Mouse (Mus musculus): Measurements from ENCODE around the gene Hes1.

The Hes1 gene

DNA sequence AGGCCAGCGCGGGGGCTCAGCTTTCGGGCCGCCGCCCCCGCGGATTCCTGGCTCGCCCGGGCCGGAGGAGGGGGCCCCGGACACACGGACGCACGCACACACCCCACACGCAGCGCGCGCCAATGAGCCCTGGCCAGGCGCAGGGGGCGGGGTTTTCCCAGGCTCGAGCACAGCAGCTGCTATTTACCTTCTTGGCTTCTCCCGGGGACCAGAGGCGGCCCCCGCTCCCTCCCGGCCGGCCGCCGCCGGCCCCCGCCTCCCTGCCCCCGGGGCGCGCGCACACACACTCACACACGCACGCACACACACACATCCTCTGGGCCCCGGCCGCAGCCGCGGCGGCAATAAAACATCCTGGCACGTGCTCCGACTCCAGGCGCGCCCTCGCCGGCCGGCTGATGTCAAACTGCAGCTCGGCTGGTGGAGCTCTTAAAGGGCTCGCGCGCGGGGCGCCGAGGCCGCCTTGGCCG, at the start of gene Hes1:
Gene Hes1, plus strand, starts transcription at position 401 of the 470 bp plus-strand sequence.
- in situ Hi-C loops (cut with MboI; ENCODE audit: low pct_unique_long_range_greater_than_20kb in 1 of 2, low sequenced_read_pairs in 2 of 2, unreplicated experiment in 1 of 2) = no loop called here

DNA sequence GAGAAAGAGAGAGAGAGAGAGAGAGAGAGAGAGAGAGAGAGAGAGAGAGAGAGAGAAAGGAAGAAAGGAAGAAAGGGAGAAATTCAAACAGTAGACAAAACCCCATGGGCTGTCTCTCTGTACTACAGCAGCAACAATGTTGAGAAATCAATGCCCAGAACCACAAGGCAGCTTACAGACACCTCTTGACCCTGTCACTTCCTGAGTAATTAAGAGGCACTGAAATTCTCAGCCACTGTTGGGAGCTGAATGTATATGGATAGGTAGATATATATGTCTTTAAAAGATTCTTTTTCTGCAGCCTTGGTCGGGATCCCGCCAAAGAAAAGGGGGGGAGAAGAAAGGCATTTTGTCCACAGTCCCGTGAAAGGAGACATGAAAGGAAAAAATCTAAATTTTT, 48.1 kb upstream of the Hes1 start:
- in situ Hi-C loops (cut with MboI; ENCODE audit: low pct_unique_long_range_greater_than_20kb in 1 of 2, low sequenced_read_pairs in 2 of 2, unreplicated experiment in 1 of 2) = no loop called here

DNA sequence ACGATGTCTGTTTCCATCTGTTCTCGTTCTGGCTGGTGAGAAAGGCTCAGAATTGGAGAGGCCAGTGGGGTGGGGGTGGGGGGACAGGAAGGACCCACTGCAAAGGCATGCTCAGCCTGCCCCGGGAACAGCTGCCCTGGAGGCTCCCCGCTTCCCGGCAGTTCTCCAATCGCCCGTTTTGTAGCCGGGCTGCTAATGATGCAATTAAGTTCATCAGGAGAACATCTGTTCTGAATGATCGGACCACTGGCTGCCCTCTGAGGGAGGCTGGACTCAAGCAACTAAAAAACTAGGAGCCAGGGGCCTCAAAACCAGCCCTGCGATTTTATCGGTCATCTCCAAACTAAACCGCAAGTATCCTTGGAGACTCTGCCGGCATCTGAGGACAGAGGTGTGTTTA, 44.1 kb upstream of the Hes1 start:
- in situ Hi-C loops (cut with MboI; ENCODE audit: low pct_unique_long_range_greater_than_20kb in 1 of 2, low sequenced_read_pairs in 2 of 2, unreplicated experiment in 1 of 2) = no loop called here

DNA sequence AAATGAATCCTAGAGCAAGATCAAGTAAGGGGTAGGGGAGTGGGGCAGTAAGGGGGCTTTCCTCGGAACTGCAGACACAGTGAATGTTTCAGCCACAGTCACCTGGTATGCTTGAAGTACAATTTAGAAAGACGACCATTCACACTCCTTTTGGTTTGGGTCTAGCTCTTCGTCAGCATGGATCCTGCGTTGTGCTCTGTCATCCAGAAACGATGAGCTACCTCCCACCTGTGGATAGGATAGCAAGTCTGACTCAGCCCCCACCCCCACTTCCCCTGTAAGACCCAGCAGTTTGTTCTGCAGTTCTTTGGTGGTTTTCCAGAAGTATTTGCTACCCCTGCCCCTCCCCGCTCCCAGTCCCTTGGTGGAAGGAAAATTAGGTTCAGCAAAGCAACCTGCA, 41.8 kb upstream of the Hes1 start:
- in situ Hi-C loops (cut with MboI; ENCODE audit: low pct_unique_long_range_greater_than_20kb in 1 of 2, low sequenced_read_pairs in 2 of 2, unreplicated experiment in 1 of 2) = no loop called here

DNA sequence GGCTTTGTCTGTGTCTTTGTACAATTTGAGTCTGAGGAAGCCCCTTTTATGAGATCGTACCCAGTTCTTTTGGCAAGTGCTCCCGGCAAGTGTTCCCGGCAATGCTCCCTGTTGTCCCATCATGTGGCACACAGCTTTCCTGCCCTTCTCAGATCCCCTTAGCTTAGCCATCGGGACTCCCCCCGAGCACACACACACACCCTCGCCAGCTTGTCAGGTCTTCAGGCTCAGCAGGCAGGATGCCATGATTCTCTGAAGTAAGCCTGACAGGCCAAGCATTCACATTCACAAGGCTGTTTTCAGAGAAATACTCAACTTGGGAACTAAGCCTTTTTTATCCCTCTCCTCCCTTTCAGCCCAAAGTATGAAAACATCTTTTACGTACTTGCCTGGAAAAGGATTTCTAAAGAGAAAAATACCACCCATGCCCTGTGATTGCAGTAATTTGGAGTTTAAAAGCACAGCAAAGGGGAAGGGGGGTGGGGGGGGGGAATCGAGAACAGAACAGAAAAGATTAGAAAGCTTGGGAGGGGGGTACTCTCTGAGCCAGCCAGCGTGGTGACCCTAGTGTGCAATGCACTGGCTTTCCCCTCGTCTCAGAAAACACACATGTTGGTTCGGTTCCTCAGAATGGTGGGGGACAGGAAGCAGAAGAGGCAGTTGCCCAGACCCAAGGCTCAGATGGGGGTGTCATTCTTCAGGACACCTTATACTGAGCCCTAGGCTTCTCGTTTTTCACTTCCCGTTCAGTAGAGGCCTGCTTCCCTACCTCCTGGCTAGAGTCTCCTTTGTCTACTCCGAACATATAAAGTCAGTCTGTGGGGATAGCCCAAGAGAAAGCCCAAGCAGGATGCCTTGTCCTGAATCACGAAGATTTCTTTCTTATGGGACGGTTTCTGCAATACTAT, 41.0 kb upstream of the Hes1 start:
- in situ Hi-C loops (cut with MboI; ENCODE audit: low pct_unique_long_range_greater_than_20kb in 1 of 2, low sequenced_read_pairs in 2 of 2, unreplicated experiment in 1 of 2) = no loop called here

DNA sequence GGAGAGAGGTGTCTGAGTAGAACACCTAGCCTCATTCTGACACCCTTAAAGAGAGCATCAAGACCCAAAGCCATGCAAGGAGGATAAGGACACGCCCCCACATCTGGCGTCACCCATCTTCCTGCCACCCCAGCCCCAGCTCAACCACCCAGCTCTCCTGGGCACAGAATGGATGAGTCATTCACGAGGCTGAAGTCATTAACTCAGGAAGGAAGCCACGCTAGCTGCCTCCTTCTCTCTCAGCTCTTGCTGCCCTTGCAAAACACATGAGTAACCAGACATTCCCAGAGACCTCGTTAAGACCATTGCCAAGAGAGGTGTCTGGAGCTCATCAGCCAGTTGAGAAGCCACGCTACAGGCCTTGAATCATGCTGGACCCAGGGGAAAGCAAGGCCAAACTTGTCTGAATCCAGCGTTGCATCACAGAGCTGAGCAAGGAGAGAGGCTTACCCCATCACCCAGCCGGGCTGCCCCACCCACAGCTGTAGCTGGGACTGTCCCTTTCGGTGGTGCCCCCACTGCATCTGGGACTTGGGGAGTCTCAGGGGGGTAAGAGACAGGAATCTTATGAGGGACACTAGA, 39.4 kb upstream of the Hes1 start:
- in situ Hi-C loops (cut with MboI; ENCODE audit: low pct_unique_long_range_greater_than_20kb in 1 of 2, low sequenced_read_pairs in 2 of 2, unreplicated experiment in 1 of 2) = no loop called here

DNA sequence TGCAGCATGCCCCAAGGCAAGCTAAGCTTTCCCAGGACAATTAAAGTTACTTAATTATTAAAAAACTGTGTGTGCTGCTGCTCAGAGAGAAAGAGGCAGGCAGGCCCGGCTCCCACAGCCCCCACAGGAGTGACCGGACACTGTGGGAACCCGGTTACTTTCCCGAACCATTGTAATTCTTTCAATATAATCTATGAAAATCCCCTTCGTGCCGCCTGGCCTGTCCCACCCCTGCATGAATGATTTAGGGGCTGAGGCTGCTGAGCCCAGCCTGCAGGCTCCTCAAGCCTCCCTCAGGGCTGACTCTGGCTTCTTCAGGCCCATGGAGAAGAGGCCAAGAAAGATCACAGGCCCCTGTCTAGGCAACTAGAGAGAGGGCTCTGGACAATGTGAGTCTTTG, 36.0 kb upstream of the Hes1 start:
- in situ Hi-C loops (cut with MboI; ENCODE audit: low pct_unique_long_range_greater_than_20kb in 1 of 2, low sequenced_read_pairs in 2 of 2, unreplicated experiment in 1 of 2) = no loop called here

DNA sequence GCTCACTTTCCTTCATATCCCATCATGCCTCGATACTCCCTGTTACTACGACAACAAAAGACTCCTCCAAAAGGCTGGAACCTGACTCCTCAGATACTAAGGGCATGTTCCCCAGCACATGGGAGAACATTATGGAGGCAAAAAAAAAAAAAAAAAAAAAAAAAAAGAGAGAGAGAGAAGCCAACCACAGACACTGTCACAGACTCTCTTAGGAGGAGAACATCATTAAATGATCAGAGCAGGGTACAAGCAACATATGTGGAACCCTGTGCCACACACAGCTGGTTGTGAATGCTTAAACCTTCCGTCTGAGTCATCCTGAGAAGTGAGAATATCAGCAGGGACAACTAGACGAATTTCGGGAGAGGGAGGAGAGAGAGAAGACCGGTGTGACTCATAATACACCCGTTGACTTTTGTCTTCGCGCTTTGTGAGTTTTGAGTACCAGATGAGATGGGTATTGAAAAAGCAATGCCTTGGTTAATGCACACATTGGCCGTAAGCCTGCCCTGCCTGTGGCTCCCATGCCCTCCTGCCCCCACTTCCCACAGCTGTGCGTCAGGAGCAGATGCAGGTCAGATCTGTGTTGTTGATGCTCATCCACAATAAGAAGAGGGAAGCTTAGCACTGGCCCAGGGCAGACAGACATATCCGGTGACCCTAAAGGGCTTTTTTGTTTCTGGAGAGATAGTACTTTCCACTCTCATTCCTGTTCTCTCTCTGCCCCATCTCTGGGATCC, 34.8 kb upstream of the Hes1 start:
- in situ Hi-C loops (cut with MboI; ENCODE audit: low pct_unique_long_range_greater_than_20kb in 1 of 2, low sequenced_read_pairs in 2 of 2, unreplicated experiment in 1 of 2) = no loop called here

DNA sequence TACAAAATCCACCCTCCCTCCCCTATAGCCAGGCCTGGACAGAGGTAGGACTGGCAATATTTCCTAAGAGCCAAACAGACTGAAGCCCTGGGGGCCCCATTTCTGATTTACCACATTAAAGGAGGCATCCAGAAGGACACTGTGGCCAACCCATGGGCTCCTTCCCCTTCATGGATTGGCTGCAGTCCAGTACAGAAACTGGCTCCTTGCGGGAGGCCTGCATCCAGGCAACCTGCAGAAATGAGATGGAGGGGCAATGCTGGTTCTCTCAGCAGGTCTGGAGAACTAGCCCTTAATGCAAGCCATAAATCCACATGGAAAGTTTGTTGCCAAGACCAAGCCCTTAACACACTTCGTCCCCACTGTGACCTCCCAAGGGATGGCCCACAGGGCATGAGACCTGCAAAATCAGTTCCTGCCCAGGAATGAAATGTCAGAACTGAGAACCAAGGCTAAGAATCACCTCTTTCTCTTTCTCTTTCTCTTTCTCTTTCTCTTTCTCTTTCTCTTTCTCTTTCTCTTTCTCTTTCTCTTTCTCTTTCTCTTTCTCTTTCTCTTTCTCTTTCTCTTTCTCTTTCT, 31.8 kb upstream of the Hes1 start:
- in situ Hi-C loops (cut with MboI; ENCODE audit: low pct_unique_long_range_greater_than_20kb in 1 of 2, low sequenced_read_pairs in 2 of 2, unreplicated experiment in 1 of 2) = no loop called here

DNA sequence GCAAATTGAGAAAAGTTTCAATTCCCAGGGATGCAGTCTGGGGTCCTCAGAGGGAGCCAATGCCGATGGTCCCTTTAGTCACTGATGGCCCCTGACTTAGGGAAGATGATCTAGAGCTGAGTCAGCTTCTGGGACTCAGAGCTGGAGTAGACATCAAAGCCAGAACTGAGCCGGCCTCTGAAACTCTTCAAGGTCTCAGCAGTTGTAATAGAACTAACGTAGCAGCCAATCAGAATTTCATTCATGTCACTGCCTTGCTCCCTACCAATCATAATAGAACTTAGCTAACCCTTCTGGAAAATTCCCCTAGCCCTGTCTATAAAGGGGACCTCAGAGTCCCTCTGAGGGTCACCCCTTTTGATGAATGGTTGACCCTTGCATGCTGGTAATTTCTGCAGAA, 30.8 kb upstream of the Hes1 start:
- in situ Hi-C loops (cut with MboI; ENCODE audit: low pct_unique_long_range_greater_than_20kb in 1 of 2, low sequenced_read_pairs in 2 of 2, unreplicated experiment in 1 of 2) = no loop called here

DNA sequence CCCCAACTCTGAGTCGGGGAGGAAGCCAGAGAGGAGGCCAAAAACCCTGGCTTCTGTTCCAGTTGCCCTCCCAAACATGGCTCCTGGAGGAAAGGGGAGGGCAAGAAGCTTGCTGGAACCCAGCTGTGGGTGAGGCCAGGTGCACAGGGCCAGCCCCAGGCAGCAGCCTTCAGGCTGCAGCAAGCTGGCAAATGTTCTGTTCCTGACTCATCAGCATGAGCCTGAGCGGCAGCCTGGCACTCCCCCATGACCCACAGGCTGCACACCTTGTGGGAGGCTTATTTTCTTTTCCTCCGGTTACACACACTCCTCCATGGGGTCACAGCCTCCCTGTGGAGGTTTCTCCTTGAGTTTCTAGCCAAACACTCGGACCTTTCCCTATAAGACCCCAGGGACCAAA, 30.2 kb upstream of the Hes1 start:
- in situ Hi-C loops (cut with MboI; ENCODE audit: low pct_unique_long_range_greater_than_20kb in 1 of 2, low sequenced_read_pairs in 2 of 2, unreplicated experiment in 1 of 2) = no loop called here

DNA sequence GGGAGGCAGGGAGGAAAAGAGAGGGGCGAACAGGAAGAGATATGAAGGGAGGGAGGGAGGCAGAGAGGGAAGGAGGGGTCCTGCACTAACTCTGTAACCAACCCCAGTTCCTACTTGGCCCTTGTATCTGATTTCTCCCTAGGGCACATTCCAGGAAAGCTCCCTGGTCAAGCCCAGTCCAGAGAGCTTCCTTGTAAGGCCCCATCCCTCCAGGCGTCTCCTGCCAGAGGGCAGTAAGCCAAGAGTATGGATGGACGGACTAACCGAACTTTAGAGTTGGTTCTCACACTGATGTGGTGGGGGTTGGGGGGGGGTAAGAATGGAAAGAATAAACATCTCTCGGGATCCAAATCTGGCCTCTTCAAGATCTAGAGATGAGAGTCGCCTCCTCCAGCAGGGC, 29.7 kb upstream of the Hes1 start:
- in situ Hi-C loops (cut with MboI; ENCODE audit: low pct_unique_long_range_greater_than_20kb in 1 of 2, low sequenced_read_pairs in 2 of 2, unreplicated experiment in 1 of 2) = no loop called here

DNA sequence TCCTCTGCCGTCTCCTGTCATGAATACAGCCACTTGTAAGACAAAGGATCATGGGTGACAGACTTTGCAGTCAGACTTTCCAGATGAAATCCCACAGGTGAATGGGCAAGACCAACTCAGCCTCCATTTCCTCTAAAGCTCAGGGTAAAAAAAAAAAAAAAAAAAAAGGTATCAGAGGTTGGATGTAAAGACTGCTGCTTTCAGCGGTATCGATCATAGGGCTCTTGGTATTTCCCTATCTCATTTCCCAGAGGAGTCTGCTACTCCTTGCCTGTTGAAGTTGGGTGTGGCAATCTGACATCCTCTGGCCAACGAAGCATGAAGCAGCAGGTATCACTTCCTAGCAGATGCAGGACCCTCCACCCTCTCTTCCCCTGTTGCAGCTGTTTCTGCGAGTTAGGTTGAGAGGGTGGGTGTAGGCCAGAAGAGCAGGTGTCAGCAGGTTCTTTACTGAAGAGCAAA, 29.2 kb upstream of the Hes1 start:
- in situ Hi-C loops (cut with MboI; ENCODE audit: low pct_unique_long_range_greater_than_20kb in 1 of 2, low sequenced_read_pairs in 2 of 2, unreplicated experiment in 1 of 2) = no loop called here

DNA sequence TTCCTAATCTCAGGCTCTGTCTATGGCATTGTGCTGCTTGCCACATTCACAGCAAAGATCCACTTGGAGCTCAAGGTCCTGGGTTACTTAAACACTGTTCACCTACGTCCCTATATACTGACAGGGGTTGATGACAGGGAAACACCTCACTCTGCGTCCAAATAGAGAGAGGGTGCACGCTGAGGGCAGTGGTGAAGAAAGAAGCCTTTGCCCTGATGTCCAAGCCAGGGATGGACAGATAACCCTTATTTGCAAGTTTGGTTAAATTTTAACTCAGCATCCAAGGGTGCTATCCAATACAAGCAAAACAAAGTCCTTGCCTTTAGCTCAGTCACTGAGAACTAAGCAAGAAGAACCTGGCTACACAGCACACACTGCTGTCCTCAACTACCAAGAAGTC, 28.1 kb upstream of the Hes1 start:
- in situ Hi-C loops (cut with MboI; ENCODE audit: low pct_unique_long_range_greater_than_20kb in 1 of 2, low sequenced_read_pairs in 2 of 2, unreplicated experiment in 1 of 2) = no loop called here

DNA sequence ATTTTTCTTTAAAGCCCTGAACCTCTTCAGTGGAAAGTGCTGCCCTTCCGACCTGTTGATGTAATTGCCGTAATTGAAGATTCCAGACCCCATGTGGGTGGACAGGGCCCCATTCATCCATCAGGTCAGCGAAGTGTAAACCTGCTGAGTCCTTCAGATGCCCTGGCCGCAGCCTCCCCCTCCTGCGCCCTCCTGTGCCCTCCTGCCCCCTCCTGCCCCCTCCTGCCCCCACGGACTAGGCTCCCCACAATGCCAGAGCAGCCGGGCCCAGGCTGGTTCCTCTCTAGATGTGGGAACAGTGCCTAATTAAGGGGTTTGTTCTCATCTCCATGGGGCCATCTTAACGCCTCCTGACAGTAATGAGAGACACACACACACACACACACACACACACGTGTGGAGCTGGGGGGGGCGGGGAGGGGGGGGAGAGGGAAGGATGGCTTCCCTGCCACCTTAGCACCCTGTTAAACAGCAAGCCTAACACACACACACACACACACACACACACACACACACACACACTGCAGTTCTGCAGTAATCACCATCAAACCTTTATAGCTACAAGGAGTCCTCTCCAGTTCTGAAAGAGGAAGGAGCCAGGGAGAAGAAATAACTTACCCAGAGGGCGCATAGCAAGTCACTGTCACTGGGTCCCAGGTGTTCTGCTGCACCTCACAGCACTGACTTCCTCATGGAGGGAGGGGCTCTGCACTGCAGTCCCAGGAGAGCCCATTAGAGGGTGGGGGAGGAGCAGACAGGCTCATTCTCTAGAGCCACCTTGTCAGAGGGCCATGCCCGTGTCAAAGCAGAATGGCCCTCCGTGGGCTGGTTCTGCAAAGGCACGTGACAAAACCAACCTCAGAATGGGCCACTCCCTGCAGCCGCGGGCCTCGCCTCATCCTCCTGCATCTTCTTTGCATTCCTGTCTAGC, 25.3 kb upstream of the Hes1 start:
- in situ Hi-C loops (cut with MboI; ENCODE audit: low pct_unique_long_range_greater_than_20kb in 1 of 2, low sequenced_read_pairs in 2 of 2, unreplicated experiment in 1 of 2) = no loop called here

DNA sequence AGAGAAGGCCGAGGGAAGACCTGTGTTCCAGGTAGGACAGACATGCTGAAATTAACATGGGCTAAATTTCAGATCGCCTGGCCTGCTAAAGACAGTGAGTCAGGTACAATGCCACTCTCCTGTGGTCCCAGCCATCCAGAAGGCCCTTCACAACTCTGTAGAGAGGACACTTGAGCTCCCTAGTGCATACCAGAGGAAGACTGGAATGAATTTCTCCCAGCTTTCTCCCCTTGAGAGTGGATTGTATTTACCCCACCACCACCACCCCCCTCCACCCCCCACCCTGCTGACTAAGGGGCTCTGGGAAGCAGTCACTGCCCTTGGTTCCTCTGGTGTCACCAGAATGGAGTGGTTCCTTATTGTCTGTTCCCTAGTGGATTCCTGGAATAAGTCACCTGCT, 24.3 kb upstream of the Hes1 start:
- in situ Hi-C loops (cut with MboI; ENCODE audit: low pct_unique_long_range_greater_than_20kb in 1 of 2, low sequenced_read_pairs in 2 of 2, unreplicated experiment in 1 of 2) = no loop called here

DNA sequence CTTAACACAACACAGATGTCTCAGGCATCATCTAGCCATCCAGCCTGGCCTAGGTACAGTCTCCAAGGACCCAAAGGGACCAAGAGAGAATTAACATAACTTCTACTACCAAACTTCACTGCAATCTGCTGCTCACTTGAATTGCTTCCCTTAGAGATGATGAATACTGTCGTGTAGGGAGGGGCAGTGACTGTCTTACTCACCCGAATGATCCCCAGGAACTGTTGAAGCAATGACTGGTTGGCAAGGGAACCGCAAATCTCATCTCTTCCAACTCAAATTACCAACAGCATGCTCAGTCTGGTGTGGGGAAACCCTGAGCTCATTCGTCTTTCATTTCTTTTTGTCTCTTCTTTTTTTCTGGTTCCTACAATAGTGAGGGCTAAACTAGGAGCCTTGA, 21.3 kb upstream of the Hes1 start:
- in situ Hi-C loops (cut with MboI; ENCODE audit: low pct_unique_long_range_greater_than_20kb in 1 of 2, low sequenced_read_pairs in 2 of 2, unreplicated experiment in 1 of 2) = no loop called here

DNA sequence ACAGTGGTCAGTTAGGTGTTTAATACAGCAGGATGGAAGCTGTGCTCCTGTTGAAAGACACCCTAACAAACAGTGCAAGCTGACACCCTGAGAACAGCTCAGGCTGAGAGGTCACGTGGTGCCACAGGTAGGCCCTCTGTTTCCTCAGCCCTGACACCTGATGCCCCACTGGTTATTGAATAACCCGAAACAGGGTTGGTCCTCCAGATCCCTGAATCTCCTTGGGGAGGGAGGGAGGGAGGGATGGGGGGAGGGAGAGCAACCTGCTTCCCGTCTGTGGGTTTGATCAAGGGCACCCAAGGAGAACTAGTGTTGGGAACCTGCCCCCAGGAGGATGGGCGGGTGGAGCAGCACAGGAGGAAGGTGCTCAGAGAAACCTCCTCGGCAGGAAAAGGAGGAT, 18.6 kb upstream of the Hes1 start:
- in situ Hi-C loops (cut with MboI; ENCODE audit: low pct_unique_long_range_greater_than_20kb in 1 of 2, low sequenced_read_pairs in 2 of 2, unreplicated experiment in 1 of 2) = no loop called here

All from mouse embryonic stem cell (cell line).